ENCODE assay signal across 16 mouse cellular contexts in the genomic region with DNA sequence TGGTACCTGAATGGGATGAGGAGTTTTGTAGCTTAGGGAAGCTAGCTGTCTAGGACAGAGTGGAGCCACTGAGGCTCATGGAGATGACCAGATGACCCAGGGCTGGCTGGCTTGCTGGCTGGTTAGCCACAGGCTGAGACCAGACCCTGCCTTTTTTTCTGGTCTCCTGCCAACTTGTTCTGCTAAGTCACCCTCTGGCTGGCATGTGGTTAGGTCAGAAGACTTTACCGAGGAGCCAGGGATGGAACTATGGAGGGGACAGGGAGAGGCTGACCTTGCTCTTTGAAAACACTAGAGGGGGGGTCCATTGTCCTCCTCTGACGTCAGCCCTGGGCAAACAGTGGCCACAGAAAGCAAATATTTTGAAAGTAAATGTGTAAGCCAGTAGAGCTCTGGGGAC. TPM values are rescaled to one million over a fixed set of nuclear protein-coding genes. Genes with fewer than 3 reads are reported as not detected.
DNase-seq lines count a peak whose midpoint lies in the region; ATAC-seq and TF ChIP-seq lines count a peak whose summit lies in the region.
"Had no signal": no experiment of that assay in that cellular context is flagged by ENCODE, and none has a peak within 500 bp of the region (broad histone marks: within the 10 kb centered on the region; RNA-seq: fewer than 3 reads in every experiment).

No protein-coding gene starts in this region.

- peak; percentile 17 for DNase-seq in kidney, adult 2 months
- DNase-seq in 3T3-L1 (ENCODE audit: low read depth, low spot score), result peak; percentile 53
- DNase-seq in adrenal gland, postnatal 10 days, result peak; percentile 47
- peak in 1 of 3 experiments; percentile 4 for DNase-seq in liver, embryonic 14.5 days (ENCODE audit: low read depth in 3 of 3, low spot score in 3 of 3)
- DNase-seq in urinary bladder, postnatal 10 days (ENCODE audit: low spot score), result no peak
- no peak for DNase-seq in forebrain, postnatal 0 days
- DNase-seq in retina, embryonic 14.5 days (ENCODE audit: low spot score), result no peak
- DNase-seq: cerebellum, adult 11-12 months; heart, postnatal 4 days; layer of hippocampus, adult 9-11 months; lung, postnatal 10 days; midbrain, embryonic 14.5 days; right cerebral cortex, adult 18-20 months; thymus, postnatal 14 days had no signal

- H3K4me1 ChIP-seq in kidney, adult 2 months (ENCODE audit: control insufficient read depth, insufficient read depth, low read length), result no peaks in the 10 kb centered on the region
- no peaks in the 10 kb centered on the region for H3K4me1 ChIP-seq in kidney, embryonic 14.5 days (ENCODE audit: control insufficient read depth, insufficient read depth, low read length)
- H3K4me1 ChIP-seq in liver, embryonic 14.5 days (replicated peaks; ENCODE audit: control insufficient read depth in 2 of 2, insufficient read depth in 2 of 2, low read length in 1 of 2), result 0 out of 4 replicates have a peak, but pooled peaks cover 0 to 4% of the 10 kb centered on the region in 2 experiments
- H3K4me1 ChIP-seq in forebrain, postnatal 0 days (ENCODE audit: insufficient read depth), result no peaks in the 10 kb centered on the region
- H3K4me1 ChIP-seq: neural tube, embryonic 12.5 days had no signal

- H3K9me3 ChIP-seq in kidney, embryonic 14.5 days (ENCODE audit: control insufficient read depth, low read length), result no peaks in the 10 kb centered on the region
- H3K9me3 ChIP-seq in liver, embryonic 14.5 days (ENCODE audit: control insufficient read depth, low read length), result no peaks in the 10 kb centered on the region
- no peaks in the 10 kb centered on the region for H3K9me3 ChIP-seq in forebrain, postnatal 0 days (ENCODE audit: low read length)
- H3K9me3 ChIP-seq: neural tube, embryonic 12.5 days had no signal

- TF ChIP-seq POLR2A in kidney, adult 2 months (IDR thresholded peaks at IDR 0.05; ENCODE audit: low read depth, low read length), result no peak

- no peak overlapping the region for H3K27ac ChIP-seq in kidney, adult 2 months (ENCODE audit: insufficient read depth, low read depth, low read length)
- no peak overlapping the region for H3K27ac ChIP-seq in kidney, embryonic 14.5 days (ENCODE audit: low read depth, low read length)
- no peak overlapping the region for H3K27ac ChIP-seq in liver, embryonic 14.5 days
- H3K27ac ChIP-seq in forebrain, postnatal 0 days (ENCODE audit: low read depth, low read length), result no peak overlapping the region
- H3K27ac ChIP-seq: neural tube, embryonic 12.5 days had no signal

- H3K27me3 ChIP-seq in kidney, adult 2 months (replicated peaks; ENCODE audit: control insufficient read depth, insufficient read depth, low read length), result no peaks in the 10 kb centered on the region
- no peaks in the 10 kb centered on the region for H3K27me3 ChIP-seq in kidney, embryonic 14.5 days (ENCODE audit: control insufficient read depth, insufficient read depth, low read length)
- no peaks in the 10 kb centered on the region for H3K27me3 ChIP-seq in liver, embryonic 14.5 days (ENCODE audit: control insufficient read depth, insufficient read depth, low read length)
- no peaks in the 10 kb centered on the region for H3K27me3 ChIP-seq in forebrain, postnatal 0 days (ENCODE audit: insufficient read depth, low read length)
- H3K27me3 ChIP-seq: neural tube, embryonic 12.5 days had no signal

- no peak overlapping the region for H3K4me3 ChIP-seq in kidney, adult 2 months (ENCODE audit: insufficient read depth, low read depth, low read length)
- H3K4me3 ChIP-seq in kidney, embryonic 14.5 days (ENCODE audit: low read length), result no peak overlapping the region
- H3K4me3 ChIP-seq in liver, embryonic 14.5 days (ENCODE audit: insufficient read depth in 1 of 2, low read depth in 2 of 2, low read length in 2 of 2), result no peak overlapping the region
- no peak overlapping the region for H3K4me3 ChIP-seq in forebrain, postnatal 0 days (ENCODE audit: low read depth, low read length)
- H3K4me3 ChIP-seq: neural tube, embryonic 12.5 days had no signal

- ATAC-seq in kidney, embryonic 14.5 days (ENCODE audit: low FRiP score, low TSS enrichment), result no peak
- peak; percentile 39; the same call in 1 of the 2 replicates for ATAC-seq in liver, embryonic 14.5 days (ENCODE audit: insufficient read depth)
- no peak for ATAC-seq in forebrain, postnatal 0 days

- no peak for TF ChIP-seq EP300 in liver, embryonic 14.5 days (IDR thresholded peaks at IDR 0.05; ENCODE audit: low read depth)

- no peak for TF ChIP-seq CTCF in kidney, adult 2 months (conservative IDR thresholded peaks at IDR 0.05; ENCODE audit: insufficient read depth, insufficient read length, low read depth, low read length)
- no peak for TF ChIP-seq CTCF in liver, embryonic 14.5 days (IDR thresholded peaks at IDR 0.05; ENCODE audit: low read depth)
- no peak for TF ChIP-seq CTCF in forebrain, postnatal 0 days (IDR thresholded peaks at IDR 0.05; ENCODE audit: low read depth)

- H3K36me3 ChIP-seq in kidney, adult 2 months (ENCODE audit: control insufficient read depth, insufficient read depth, low read length), result no peaks in the 10 kb centered on the region
- H3K36me3 ChIP-seq in kidney, embryonic 14.5 days (ENCODE audit: control insufficient read depth, insufficient read depth, low read length), result no peaks in the 10 kb centered on the region
- no peaks in the 10 kb centered on the region for H3K36me3 ChIP-seq in liver, embryonic 14.5 days (replicated peaks; ENCODE audit: control insufficient read depth, insufficient read depth, low read depth)
- no peaks in the 10 kb centered on the region for H3K36me3 ChIP-seq in forebrain, postnatal 0 days (ENCODE audit: insufficient read depth)
- H3K36me3 ChIP-seq: neural tube, embryonic 12.5 days had no signal

- H3K9ac ChIP-seq in kidney, embryonic 14.5 days (ENCODE audit: low read depth, low read length), result no peak overlapping the region
- H3K9ac ChIP-seq in liver, embryonic 14.5 days (replicated peaks), result no peak overlapping the region
- no peak overlapping the region for H3K9ac ChIP-seq in forebrain, postnatal 0 days
- H3K9ac ChIP-seq: neural tube, embryonic 12.5 days had no signal

- no peak overlapping the region for H3K4me2 ChIP-seq in kidney, embryonic 14.5 days (replicated peaks; ENCODE audit: low read depth, low read length)
- H3K4me2 ChIP-seq in liver, embryonic 14.5 days (ENCODE audit: low read depth), result no peak overlapping the region
- no peak overlapping the region for H3K4me2 ChIP-seq in forebrain, postnatal 0 days (ENCODE audit: low read depth)
- H3K4me2 ChIP-seq: neural tube, embryonic 12.5 days had no signal

- 6% methylated on average over 2 of the region's 2 CpGs for WGBS in kidney, adult 2 months
- WGBS in kidney, embryonic 14.5 days, result 20% methylated on average over 2 of the region's 2 CpGs
- WGBS in liver, embryonic 14.5 days (ENCODE audit: insufficient replicate concordance), result 7% methylated on average over 2 of the region's 2 CpGs
- 33% methylated on average over 2 of the region's 2 CpGs for WGBS in forebrain, postnatal 0 days

RNA-seq across cellular contexts. Expression of gene Zbtb40, which starts 28.6 kb away (rescaled TPM):
- 9.5 and 12.3 TPM in 2 replicates for polyA plus RNA-seq in kidney, adult 2 months (2012; rRNA removed)
- polyA plus RNA-seq in kidney, embryonic 14.5 days (2014; fragmentation: Nextera tagmentation; extraction: Ambion mirVana), result 3.3 and 5.6 TPM in 2 replicates
- 1 to 10 TPM; 7.0 to 7.8 TPM for total RNA-seq in adrenal gland, postnatal 10 days (2021)
- 1.8 TPM in 2 replicates for polyA plus RNA-seq in liver, embryonic 14.5 days (2012; rRNA removed)
- polyA plus RNA-seq in liver, embryonic 14.5 days (2014; fragmentation: Nextera tagmentation; extraction: Ambion mirVana), result 1.1 and 1.4 TPM in 2 replicates
- 6.2 and 6.8 TPM in 2 replicates for total RNA-seq in forebrain, postnatal 0 days (2014; rRNA removed)
- polyA plus RNA-seq in forebrain, postnatal 0 days (2015; fragmentation: Nextera tagmentation; extraction: Ambion mirVana), result 0.58 and 0.87 TPM in 2 replicates

Comparison
In these comparisons a context has a peak if more than half of its experiments do, and no peak if none do; other contexts are left out.
1. DNase-seq: peak in kidney, adult 2 months (single experiment), 3T3-L1 (single experiment) and adrenal gland, postnatal 10 days (single experiment); none in urinary bladder, postnatal 10 days (single experiment), forebrain, postnatal 0 days (single experiment) and retina, embryonic 14.5 days (single experiment).